In genomic region chr13:23698996-23699395, GRCm38 (mm10) we compare ENCODE assay signal across 9 mouse cellular contexts. TPM values are rescaled to one million over a fixed set of nuclear protein-coding genes. Genes with fewer than 3 reads are reported as not detected.
DNase-seq lines count a peak whose midpoint lies in the region; ATAC-seq and TF ChIP-seq lines count a peak whose summit lies in the region.
"Had no signal": no experiment of that assay in that cellular context is flagged by ENCODE, and none has a peak within 500 bp of the region (broad histone marks: within the 10 kb centered on the region; RNA-seq: fewer than 3 reads in every experiment).

No protein-coding gene starts in this region.

- peak overlapping the region; percentile 69 for H3K4me2 ChIP-seq in liver, embryonic 14.5 days (ENCODE audit: low read depth)
- H3K4me2 ChIP-seq in stomach, embryonic 16.5 days (ENCODE audit: low read depth, low read length): peak overlapping the region; percentile 50

- no peak for TF ChIP-seq CTCF in liver, embryonic 14.5 days (IDR thresholded peaks at IDR 0.05; ENCODE audit: low read depth)

- H3K9me3 ChIP-seq in erythroblast, embryonic 14.5 days (ENCODE audit: control insufficient read depth, low read length): no peaks in the 10 kb centered on the region
- H3K9me3 ChIP-seq in liver, embryonic 14.5 days (ENCODE audit: control insufficient read depth, low read length): no peaks in the 10 kb centered on the region
- H3K9me3 ChIP-seq in stomach, embryonic 16.5 days (replicated peaks; ENCODE audit: control insufficient read depth, low read length): no peaks in the 10 kb centered on the region

- peaks cover 2% of the 10 kb centered on the region; the same call in 1 of the 2 replicates for H3K36me3 ChIP-seq in erythroblast, embryonic 14.5 days (ENCODE audit: control insufficient read depth)
- H3K36me3 ChIP-seq in liver, embryonic 14.5 days (replicated peaks; ENCODE audit: control insufficient read depth, insufficient read depth, low read depth): no peaks in the 10 kb centered on the region
- H3K36me3 ChIP-seq in stomach, embryonic 16.5 days (ENCODE audit: control insufficient read depth, insufficient read depth, low read length): no peaks in the 10 kb centered on the region

- H3K4me3 ChIP-seq in erythroblast, embryonic 14.5 days (replicated peaks): peak overlapping the region; percentile 67
- no peak overlapping the region for H3K4me3 ChIP-seq in liver, embryonic 14.5 days (ENCODE audit: insufficient read depth in 1 of 2, low read depth in 2 of 2, low read length in 2 of 2)
- H3K4me3 ChIP-seq in stomach, embryonic 16.5 days (replicated peaks; ENCODE audit: low read length): no peak overlapping the region

- no peak for TF ChIP-seq EP300 in liver, embryonic 14.5 days (IDR thresholded peaks at IDR 0.05; ENCODE audit: low read depth)

- H3K9ac ChIP-seq in liver, embryonic 14.5 days (replicated peaks): peak overlapping the region; percentile 94
- 0 out of 2 replicates have a peak overlapping the region, but pooled peaks have one; percentile 37 for H3K9ac ChIP-seq in stomach, embryonic 16.5 days (ENCODE audit: low read length)

- ATAC-seq in erythroblast, adult 5-6 weeks (replicated peaks; ENCODE audit: low FRiP score, poor library complexity, severe bottlenecking): no peak
- ATAC-seq in liver, embryonic 14.5 days (ENCODE audit: insufficient read depth): no peak
- ATAC-seq in stomach, embryonic 16.5 days (ENCODE audit: insufficient read depth, low FRiP score): no peak
- ATAC-seq in inflammation-experienced regulatory T-cells, adult 6 months: no peak

- H3K27me3 ChIP-seq in erythroblast, embryonic 14.5 days (ENCODE audit: control insufficient read depth): no peaks in the 10 kb centered on the region
- no peaks in the 10 kb centered on the region for H3K27me3 ChIP-seq in liver, embryonic 14.5 days (ENCODE audit: control insufficient read depth, insufficient read depth, low read length)
- H3K27me3 ChIP-seq in stomach, embryonic 16.5 days (ENCODE audit: control insufficient read depth, insufficient read depth, low read length): no peaks in the 10 kb centered on the region

- DNase-seq in spleen, postnatal 10 days (ENCODE audit: low spot score in 2 of 2): peak; percentile 3 to 6
- no peak for DNase-seq in spleen, adult 12 weeks (ENCODE audit: low spot score)
- no peak for DNase-seq in liver, embryonic 14.5 days (ENCODE audit: low read depth in 3 of 3, low spot score in 3 of 3)
- no peak for DNase-seq in layer of hippocampus, adult 9-11 months

- peak overlapping the region; percentile 100 for H3K27ac ChIP-seq in liver, embryonic 14.5 days
- H3K27ac ChIP-seq in stomach, embryonic 16.5 days (ENCODE audit: low read length): peak overlapping the region; percentile 80

- WGBS in liver, embryonic 14.5 days (ENCODE audit: insufficient replicate concordance): 67% methylated on average over 6 of the region's 6 CpGs
- WGBS in stomach, embryonic 16.5 days: 53% methylated on average over 6 of the region's 6 CpGs

- H3K4me1 ChIP-seq in erythroblast, embryonic 14.5 days (ENCODE audit: control insufficient read depth): peaks cover 56% of the 10 kb centered on the region
- H3K4me1 ChIP-seq in liver, embryonic 14.5 days (replicated peaks; ENCODE audit: control insufficient read depth in 2 of 2, insufficient read depth in 2 of 2, low read length in 1 of 2): peaks cover 26% of the 10 kb centered on the region in 2 experiments
- H3K4me1 ChIP-seq in stomach, embryonic 16.5 days (ENCODE audit: control insufficient read depth, insufficient read depth, low read length): 0 out of 2 replicates have a peak, but pooled peaks cover 4% of the 10 kb centered on the region

RNA-seq across cellular contexts. Expression of gene Hist1h4c, which starts 0.7 kb away (rescaled TPM):
- polyA plus RNA-seq in erythroblast, embryonic 14.5 days (2012): 0.93 and 3.0 TPM in 2 replicates
- total RNA-seq in erythroblast, adult 5-6 weeks (2015; ENCODE audit: low replicate concordance): 59.8 and 77.5 TPM in 2 replicates
- 249 and 402 TPM in 2 replicates for total RNA-seq in erythroblast, adult 5-6 weeks (2017; ENCODE audit: low replicate concordance)
- polyA plus RNA-seq in liver, embryonic 14.5 days (2012; rRNA removed): 3.5 and 6.2 TPM in 2 replicates
- 8.5 and 10.1 TPM in 2 replicates for polyA plus RNA-seq in liver, embryonic 14.5 days (2014; fragmentation: Nextera tagmentation; extraction: Ambion mirVana)
- 4.5 and 4.8 TPM in 2 replicates for polyA plus RNA-seq in stomach, embryonic 16.5 days (2015; fragmentation: Nextera tagmentation; extraction: Ambion mirVana)
- polyA plus RNA-seq in inflammation-experienced regulatory T-cells, adult 6 months (2017; shearing (Covaris generic)): 1 to 10 TPM; 2.1 to 9.3 (median 4.2) TPM

RNA-seq across cellular contexts. Expression of gene Hist1h1t, which starts 3.4 kb away (rescaled TPM):
- 0.10 TPM in 1 of 2 replicates, not detected in the other for polyA plus RNA-seq in erythroblast, embryonic 14.5 days (2012)
- total RNA-seq in erythroblast, adult 5-6 weeks (2015; ENCODE audit: low replicate concordance): not detected in 2 replicates
- total RNA-seq in erythroblast, adult 5-6 weeks (2017; ENCODE audit: low replicate concordance): 1.9 and 2.0 TPM in 2 replicates
- 0.13 TPM in 1 of 2 replicates, not detected in the other for polyA plus RNA-seq in liver, embryonic 14.5 days (2012; rRNA removed)
- polyA plus RNA-seq in liver, embryonic 14.5 days (2014; fragmentation: Nextera tagmentation; extraction: Ambion mirVana): not detected in 2 replicates
- 0.14 TPM in 1 of 2 replicates, not detected in the other for polyA plus RNA-seq in stomach, embryonic 16.5 days (2015; fragmentation: Nextera tagmentation; extraction: Ambion mirVana)
- polyA plus RNA-seq in inflammation-experienced regulatory T-cells, adult 6 months (2017; shearing (Covaris generic)): not detected
- total RNA-seq: monocyte, adult 5-6 weeks had no signal

RNA-seq across cellular contexts. Expression of gene Hfe, which starts 11.7 kb away (rescaled TPM):
- 0.15 and 0.53 TPM in 2 replicates for polyA plus RNA-seq in erythroblast, embryonic 14.5 days (2012)
- 5.0 and 17.9 TPM in 2 replicates for total RNA-seq in erythroblast, adult 5-6 weeks (2015; ENCODE audit: low replicate concordance)
- total RNA-seq in erythroblast, adult 5-6 weeks (2017; ENCODE audit: low replicate concordance): 2.0 and 4.5 TPM in 2 replicates
- polyA plus RNA-seq in liver, embryonic 14.5 days (2012; rRNA removed): 2.8 and 3.4 TPM in 2 replicates
- polyA plus RNA-seq in liver, embryonic 14.5 days (2014; fragmentation: Nextera tagmentation; extraction: Ambion mirVana): 10.8 and 12.2 TPM in 2 replicates
- polyA plus RNA-seq in stomach, embryonic 16.5 days (2015; fragmentation: Nextera tagmentation; extraction: Ambion mirVana): 8.8 and 9.6 TPM in 2 replicates
- polyA plus RNA-seq in inflammation-experienced regulatory T-cells, adult 6 months (2017; shearing (Covaris generic)): 1 to 10 TPM in 1 of 3 experiments, under 1 TPM in 1, not detected in 1; 0.32 to 1.7 TPM

RNA-seq across cellular contexts. Expression of gene Hist1h2bc, which starts 15.0 kb away (rescaled TPM):
- 17.5 and 20.6 TPM in 2 replicates for polyA plus RNA-seq in erythroblast, embryonic 14.5 days (2012)
- total RNA-seq in erythroblast, adult 5-6 weeks (2015; ENCODE audit: low replicate concordance): 44.9 and 49.2 TPM in 2 replicates
- total RNA-seq in erythroblast, adult 5-6 weeks (2017; ENCODE audit: low replicate concordance): 164 and 206 TPM in 2 replicates
- polyA plus RNA-seq in liver, embryonic 14.5 days (2012; rRNA removed): 67.1 and 79.7 TPM in 2 replicates
- 104 and 106 TPM in 2 replicates for polyA plus RNA-seq in liver, embryonic 14.5 days (2014; fragmentation: Nextera tagmentation; extraction: Ambion mirVana)
- polyA plus RNA-seq in stomach, embryonic 16.5 days (2015; fragmentation: Nextera tagmentation; extraction: Ambion mirVana): 101 and 102 TPM in 2 replicates
- polyA plus RNA-seq in inflammation-experienced regulatory T-cells, adult 6 months (2017; shearing (Covaris generic)): 1 to 10 TPM in 2 of 3 experiments, under 1 TPM in 1; 0.52 to 3.6 (median 3.3) TPM

RNA-seq across cellular contexts. Expression of gene Hist1h2ac, which starts 15.2 kb away (rescaled TPM):
- polyA plus RNA-seq in erythroblast, embryonic 14.5 days (2012): 1.1 and 2.1 TPM in 2 replicates
- total RNA-seq in erythroblast, adult 5-6 weeks (2015; ENCODE audit: low replicate concordance): 5.6 and 12.3 TPM in 2 replicates
- 55.5 and 70.6 TPM in 2 replicates for total RNA-seq in erythroblast, adult 5-6 weeks (2017; ENCODE audit: low replicate concordance)
- 1.5 and 1.8 TPM in 2 replicates for polyA plus RNA-seq in liver, embryonic 14.5 days (2012; rRNA removed)
- polyA plus RNA-seq in liver, embryonic 14.5 days (2014; fragmentation: Nextera tagmentation; extraction: Ambion mirVana): 1.1 and 1.3 TPM in 2 replicates
- polyA plus RNA-seq in stomach, embryonic 16.5 days (2015; fragmentation: Nextera tagmentation; extraction: Ambion mirVana): 1.7 TPM in 2 replicates
- polyA plus RNA-seq in inflammation-experienced regulatory T-cells, adult 6 months (2017; shearing (Covaris generic)): under 1 TPM; 0.43 to 0.47 (median 0.47) TPM

Comparison
In these comparisons a context has a peak if more than half of its experiments do, and no peak if none do; other contexts are left out.
1. DNase-seq: peak in spleen, postnatal 10 days (2 of 2); none in spleen, adult 12 weeks (single experiment), liver, embryonic 14.5 days (0 of 3) and layer of hippocampus, adult 9-11 months (single experiment).